Mouse (Mus musculus): Measurements from ENCODE around the gene Pemt. TPM values are rescaled to one million over a fixed set of nuclear protein-coding genes. Genes with fewer than 3 reads are reported as not detected.
A peak's percentile ranks its signal among the peaks of the same experiment; 100 is the strongest.
"Not testable (repeated sequence)": the region's sequence is repeated elsewhere in the genome, so short reads cannot be mapped to it uniquely, and the experiment has no call there.

Pemt gene
- polyA plus RNA-seq, 1 experiment from 2014 or later = 8.3 TPM

- Histone ChIP-seq H3K9me3 (ENCODE audit: control insufficient read depth, low read length) (no peaks in the 10 kb centered on the region), H3K9ac (ENCODE audit: low read depth, low read length) (no peak overlapping the region; the same call in 1 of the 2 replicates), H3K27ac (ENCODE audit: low read depth, low read length) (no peak overlapping the region), H3K4me3 (ENCODE audit: low read length) (no peak overlapping the region), H3K27me3 (replicated peaks; ENCODE audit: control insufficient read depth, insufficient read depth, low read length) (no peaks in the 10 kb centered on the region), H3K36me3 (ENCODE audit: control insufficient read depth, insufficient read depth, low read length) (peaks cover 7% of the 10 kb centered on the region; the same call in 1 of the 2 replicates), H3K4me1 (ENCODE audit: control insufficient read depth, insufficient read depth, low read depth, low read length) (no peaks in the 10 kb centered on the region), H3K4me2 (ENCODE audit: low read length) (no peak overlapping the region)
- 74% methylated on average over 6 of the region's 6 CpGs for WGBS
- no peak for ATAC-seq
Measured at GRCm38 (mm10) chr11:59956749-59957148, 89.5 kb downstream of the Pemt start.

- H3K4me1 ChIP-seq (ENCODE audit: control insufficient read depth, insufficient read depth, low read depth, low read length) = peaks cover 8% of the 10 kb centered on the region
- 83% methylated on average over 14 of the region's 14 CpGs for WGBS
- ATAC-seq = no peak
- H3K9ac ChIP-seq (ENCODE audit: low read depth, low read length) = no peak overlapping the region
- H3K27ac ChIP-seq (ENCODE audit: low read depth, low read length) = no peak overlapping the region
- H3K9me3 ChIP-seq (ENCODE audit: control insufficient read depth, low read length) = no peaks in the 10 kb centered on the region
- H3K36me3 ChIP-seq (ENCODE audit: control insufficient read depth, insufficient read depth, low read length) = no peaks in the 10 kb centered on the region
- no peak overlapping the region for H3K4me2 ChIP-seq (ENCODE audit: low read length)
- no peak overlapping the region for H3K4me3 ChIP-seq (ENCODE audit: low read length)
- no peaks in the 10 kb centered on the region for H3K27me3 ChIP-seq (replicated peaks; ENCODE audit: control insufficient read depth, insufficient read depth, low read length)
Measured at GRCm38 (mm10) chr11:59952892-59953291, 93.4 kb downstream of the Pemt start.

- WGBS = 3% methylated on average over 16 of the region's 16 CpGs
- Histone ChIP-seq H3K9me3 (ENCODE audit: control insufficient read depth, low read length) (no peaks in the 10 kb centered on the region), H3K4me2 (ENCODE audit: low read length) (peak overlapping the region; percentile 79), H3K4me1 (ENCODE audit: control insufficient read depth, insufficient read depth, low read depth, low read length) (peaks cover 16% of the 10 kb centered on the region), H3K4me3 (ENCODE audit: low read length) (peak overlapping the region; percentile 99), H3K36me3 (ENCODE audit: control insufficient read depth, insufficient read depth, low read length) (no peaks in the 10 kb centered on the region), H3K27ac (ENCODE audit: low read depth, low read length) (peak overlapping the region; percentile 85), H3K9ac (ENCODE audit: low read depth, low read length) (peak overlapping the region; percentile 99), H3K27me3 (replicated peaks; ENCODE audit: control insufficient read depth, insufficient read depth, low read length) (no peaks in the 10 kb centered on the region)
- ATAC-seq = no peak; the same call in 1 of the 2 replicates
Measured at GRCm38 (mm10) chr11:59948401-59948767, 97.9 kb downstream of the Pemt start.

GRCm38 (mm10) chr11:59947752-59948400 is 98.4 kb downstream of the Pemt start, which contains the start of gene Med9:
Med9 (plus strand) TSS chr11:59948206.
- ATAC-seq = peak; percentile 97
- no peaks in the 10 kb centered on the region for H3K9me3 ChIP-seq (ENCODE audit: control insufficient read depth, low read length)
- H3K4me3 ChIP-seq (ENCODE audit: low read length) = peak within 1 kb of the TSS; percentile 99
- under 1% methylated on average over 41 of the region's 43 CpGs for WGBS
- peak within 1 kb of the TSS; percentile 79 for H3K4me2 ChIP-seq (ENCODE audit: low read length)
- H3K27ac ChIP-seq (ENCODE audit: low read depth, low read length) = peak within 1 kb of the TSS; percentile 85
- H3K36me3 ChIP-seq (ENCODE audit: control insufficient read depth, insufficient read depth, low read length) = no peaks in the 10 kb centered on the region
- H3K4me1 ChIP-seq (ENCODE audit: control insufficient read depth, insufficient read depth, low read depth, low read length) = peaks cover 16% of the 10 kb centered on the region
- H3K27me3 ChIP-seq (replicated peaks; ENCODE audit: control insufficient read depth, insufficient read depth, low read length) = no peaks in the 10 kb centered on the region
- H3K9ac ChIP-seq (ENCODE audit: low read depth, low read length) = peak within 1 kb of the TSS; percentile 99

GRCm38 (mm10) chr11:59944855-59945254 is 101.4 kb downstream of the Pemt start:
- not testable (repeated sequence) for ATAC-seq; H3K4me3 ChIP-seq (ENCODE audit: low read length); H3K9me3 ChIP-seq (ENCODE audit: control insufficient read depth, low read length); H3K9ac ChIP-seq (ENCODE audit: low read depth, low read length); H3K36me3 ChIP-seq (ENCODE audit: control insufficient read depth, insufficient read depth, low read length); H3K27me3 ChIP-seq (replicated peaks; ENCODE audit: control insufficient read depth, insufficient read depth, low read length); H3K27ac ChIP-seq (ENCODE audit: low read depth, low read length); H3K4me2 ChIP-seq (ENCODE audit: low read length)
- H3K4me1 ChIP-seq (ENCODE audit: control insufficient read depth, insufficient read depth, low read depth, low read length) = peaks cover 16% of the 10 kb centered on the region
- WGBS = 92% methylated on average over 10 of the region's 10 CpGs

- H3K9me3 ChIP-seq (ENCODE audit: control insufficient read depth, low read length) = no peaks in the 10 kb centered on the region
- H3K4me3 ChIP-seq (ENCODE audit: low read length) = no peak overlapping the region
- no peaks in the 10 kb centered on the region for H3K4me1 ChIP-seq (ENCODE audit: control insufficient read depth, insufficient read depth, low read depth, low read length)
- no peak overlapping the region for H3K4me2 ChIP-seq (ENCODE audit: low read length)
- H3K27me3 ChIP-seq (replicated peaks; ENCODE audit: control insufficient read depth, insufficient read depth, low read length) = no peaks in the 10 kb centered on the region
- H3K36me3 ChIP-seq (ENCODE audit: control insufficient read depth, insufficient read depth, low read length) = no peaks in the 10 kb centered on the region
- 29% methylated on average over 3 of the region's 3 CpGs for WGBS
- no peak for ATAC-seq
- H3K27ac ChIP-seq (ENCODE audit: low read depth, low read length) = no peak overlapping the region
- no peak overlapping the region for H3K9ac ChIP-seq (ENCODE audit: low read depth, low read length)
Measured at GRCm38 (mm10) chr11:59941391-59941790, 104.9 kb downstream of the Pemt start.

- no peak overlapping the region for H3K4me3 ChIP-seq (ENCODE audit: low read length)
- WGBS = 65% methylated on average over 3 of the region's 3 CpGs
- H3K9me3 ChIP-seq (ENCODE audit: control insufficient read depth, low read length) = no peaks in the 10 kb centered on the region
- no peaks in the 10 kb centered on the region for H3K4me1 ChIP-seq (ENCODE audit: control insufficient read depth, insufficient read depth, low read depth, low read length)
- H3K27ac ChIP-seq (ENCODE audit: low read depth, low read length) = no peak overlapping the region
- H3K4me2 ChIP-seq (ENCODE audit: low read length) = no peak overlapping the region
- ATAC-seq = no peak
- no peaks in the 10 kb centered on the region for H3K36me3 ChIP-seq (ENCODE audit: control insufficient read depth, insufficient read depth, low read length)
- H3K9ac ChIP-seq (ENCODE audit: low read depth, low read length) = no peak overlapping the region
- H3K27me3 ChIP-seq (replicated peaks; ENCODE audit: control insufficient read depth, insufficient read depth, low read length) = no peaks in the 10 kb centered on the region
Measured at GRCm38 (mm10) chr11:59940645-59941044, 105.6 kb downstream of the Pemt start.

- H3K36me3 ChIP-seq (ENCODE audit: control insufficient read depth, insufficient read depth, low read length) = no peaks in the 10 kb centered on the region
- H3K9me3 ChIP-seq (ENCODE audit: control insufficient read depth, low read length) = no peaks in the 10 kb centered on the region
- H3K4me3 ChIP-seq (ENCODE audit: low read length) = no peak overlapping the region
- H3K27ac ChIP-seq (ENCODE audit: low read depth, low read length) = no peak overlapping the region
- H3K9ac ChIP-seq (ENCODE audit: low read depth, low read length) = no peak overlapping the region
- H3K4me1 ChIP-seq (ENCODE audit: control insufficient read depth, insufficient read depth, low read depth, low read length) = no peaks in the 10 kb centered on the region
- H3K4me2 ChIP-seq (ENCODE audit: low read length) = no peak overlapping the region
- 81% methylated on average over 1 of the region's 1 CpGs for WGBS
- no peaks in the 10 kb centered on the region for H3K27me3 ChIP-seq (replicated peaks; ENCODE audit: control insufficient read depth, insufficient read depth, low read length)
- ATAC-seq = no peak
Measured at GRCm38 (mm10) chr11:59939821-59940220, 106.5 kb downstream of the Pemt start.

GRCm38 (mm10) chr11:59937615-59938014 is 108.7 kb downstream of the Pemt start:
- Histone ChIP-seq H3K4me2 (ENCODE audit: low read length) (no peak overlapping the region), H3K36me3 (ENCODE audit: control insufficient read depth, insufficient read depth, low read length) (no peaks in the 10 kb centered on the region), H3K4me3 (ENCODE audit: low read length) (no peak overlapping the region), H3K9ac (ENCODE audit: low read depth, low read length) (no peak overlapping the region), H3K27me3 (replicated peaks; ENCODE audit: control insufficient read depth, insufficient read depth, low read length) (no peaks in the 10 kb centered on the region), H3K27ac (ENCODE audit: low read depth, low read length) (no peak overlapping the region), H3K9me3 (ENCODE audit: control insufficient read depth, low read length) (no peaks in the 10 kb centered on the region), H3K4me1 (ENCODE audit: control insufficient read depth, insufficient read depth, low read depth, low read length) (no peaks in the 10 kb centered on the region)
- 40% methylated on average over 2 of the region's 2 CpGs for WGBS
- ATAC-seq = no peak
